Mouse (Mus musculus) adrenal gland, adult (tissue): ENCODE results near the gene Haspin.

Experiments used
- DNase-seq, 2 experiments: peaks; one replicate each; pipeline ENCODE4 v3.0.0; 2022 to 2023; ENCODE audit warnings: low spot score in 1 of 2; ENCODE audit not compliant: inconsistent age in 2 of 2

The Haspin gene

DNA sequence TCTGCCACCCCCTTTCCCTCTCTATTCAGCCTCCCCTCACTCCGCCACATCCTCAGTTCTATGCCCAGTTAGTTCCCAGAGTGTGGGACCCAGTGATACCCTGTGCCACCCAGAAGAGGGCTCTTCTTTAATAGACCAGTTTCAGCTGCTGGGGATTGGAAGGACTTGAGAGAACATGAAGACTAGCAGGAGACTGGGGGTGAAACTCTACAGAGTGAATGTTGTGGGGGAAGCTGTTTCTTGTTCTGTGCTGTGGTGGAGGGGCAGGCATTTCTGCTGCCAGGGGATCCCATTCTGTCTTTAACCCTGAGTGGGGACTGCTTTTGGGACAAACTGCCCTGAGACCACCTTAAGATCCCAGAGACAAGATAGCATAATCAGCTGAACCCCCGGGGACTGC, 47.3 kb downstream of the Haspin start:
- no peak for DNase-seq

DNA sequence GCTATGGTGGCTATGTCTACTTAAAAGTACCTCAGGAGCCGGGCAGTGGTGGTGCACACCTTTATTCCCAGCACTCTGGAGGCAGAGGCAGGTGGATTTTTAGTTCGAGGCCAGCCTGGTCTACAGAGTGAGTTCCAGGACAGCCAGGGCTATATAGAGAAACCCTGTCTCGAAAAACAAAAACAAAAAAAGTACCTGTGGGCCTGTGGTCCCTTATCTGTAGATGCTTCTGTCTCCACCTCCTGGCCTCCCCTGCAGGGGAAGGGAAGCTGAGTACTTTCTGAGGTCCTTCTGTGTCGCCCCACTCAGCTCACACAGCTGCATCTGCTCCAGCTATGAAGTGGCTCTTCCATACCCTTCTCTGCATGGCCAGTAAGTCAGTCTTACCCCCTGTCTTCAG, 47.8 kb downstream of the Haspin start, which contains the start of gene Itgae:
Gene Itgae (plus strand): TSS at position 301 of the 400 bp plus-strand sequence.
- no peak for DNase-seq

DNA sequence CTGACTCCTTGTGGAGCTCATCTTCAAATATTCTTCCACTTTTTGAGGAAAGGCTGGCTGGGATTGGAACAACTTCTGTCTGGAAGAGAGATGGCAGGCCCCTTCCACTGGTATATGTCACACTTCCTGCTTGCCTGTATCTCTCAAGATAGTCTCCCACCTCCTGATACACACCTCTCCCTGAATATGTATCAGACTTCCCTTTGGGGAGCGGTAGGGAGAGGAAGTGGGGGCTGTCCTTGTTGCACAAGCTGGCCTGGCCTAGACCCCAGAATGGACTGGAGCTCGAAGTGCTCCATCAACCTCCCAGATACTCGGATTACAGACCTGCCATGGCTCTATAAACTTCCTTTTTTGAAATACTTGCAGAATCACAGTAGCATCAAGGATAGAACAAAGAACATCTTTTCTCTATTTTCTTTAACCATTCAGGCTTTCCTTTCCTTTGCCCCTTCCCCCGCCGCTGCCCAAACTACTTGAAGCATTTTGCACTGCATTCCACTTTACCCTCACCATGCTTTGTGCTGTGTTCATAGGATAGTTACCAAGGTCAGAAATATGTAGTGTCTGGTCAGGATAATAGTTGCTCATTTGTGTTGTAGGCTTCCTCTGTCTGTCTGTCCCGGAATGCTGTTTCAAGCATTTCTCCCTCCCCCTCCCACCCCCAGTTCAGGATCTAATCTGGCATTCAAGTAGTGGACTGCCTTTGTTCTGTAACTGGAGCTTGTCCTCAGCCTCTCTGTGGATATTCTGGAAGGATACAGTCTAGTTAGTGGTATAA, 50.2 kb downstream of the Haspin start:
- DNase-seq = no peak
